Mouse (Mus musculus) myocyte (in vitro differentiated cells): ENCODE results near the gene Phlda2. TPM values are rescaled to one million over a fixed set of nuclear protein-coding genes. Genes with fewer than 3 reads are reported as not detected.

ENCODE experiments used
- H3K27me3 ChIP-seq: one replicate; pipeline ENCODE4 v1.6.1; 2011; ENCODE audit not compliant: control insufficient read depth, insufficient read depth, insufficient read length
- H3K36me3 ChIP-seq: one replicate; pipeline ENCODE4 v1.6.1; 2011; ENCODE audit not compliant: control insufficient read depth, insufficient read depth
- H3K4me2 ChIP-seq: one replicate; pipeline ENCODE4 v1.6.1; 2011; ENCODE audit warnings: low read depth, control low read depth
- H3K4me3 ChIP-seq: one replicate; pipeline ENCODE4 v1.5.1; 2011; ENCODE audit warnings: mild to moderate bottlenecking, control low read depth, moderate library complexity
- H3K79me2 ChIP-seq: one replicate; pipeline ENCODE4 v1.6.1; 2011; ENCODE audit not compliant: control insufficient read depth, insufficient read depth
- H3ac ChIP-seq: one replicate; pipeline ENCODE4 v1.6.1; 2011; ENCODE audit not compliant: control insufficient read depth, insufficient read length
- CEBPB ChIP-seq: IDR thresholded peaks from 2 replicates; pipeline ENCODE4 v1.6.1; 2011; ENCODE audit warnings: mild to moderate bottlenecking, moderate library complexity; ENCODE audit not compliant: poor library complexity, insufficient read depth, severe bottlenecking
- E2F4 ChIP-seq: IDR thresholded peaks from one replicate; pipeline ENCODE4 v1.6.1; 2011; ENCODE audit warnings: mild to moderate bottlenecking, control low read depth, moderate library complexity; ENCODE audit not compliant: insufficient read depth
- MAX ChIP-seq: IDR thresholded peaks from one replicate; pipeline ENCODE4 v1.6.1; 2011; ENCODE audit warnings: low read depth, mild to moderate bottlenecking, control low read depth
- MYOD1 ChIP-seq, 3 experiments: IDR thresholded peaks; one replicate each; pipeline ENCODE4 v1.6.1; 2011; ENCODE audit warnings: control low read depth in 2 of 3, low read depth in 2 of 3, mild to moderate bottlenecking in 2 of 3, moderate library complexity in 1 of 3; ENCODE audit not compliant: insufficient read length in 2 of 3, control insufficient read depth in 1 of 3
- MYOG ChIP-seq, 3 experiments: IDR thresholded peaks; one replicate each; pipeline ENCODE4 v1.6.1; 2011; ENCODE audit warnings: control low read depth in 2 of 3, low read depth in 2 of 3, mild to moderate bottlenecking in 2 of 3; ENCODE audit not compliant: insufficient read length in 2 of 3, control insufficient read depth in 1 of 3, insufficient read depth in 1 of 3
- POLR2A ChIP-seq: IDR thresholded peaks from one replicate; pipeline ENCODE4 v1.6.1; 2011; ENCODE audit warnings: low read depth, mild to moderate bottlenecking, control low read depth, moderate library complexity; ENCODE audit not compliant: insufficient read length
- POLR2AphosphoS2 ChIP-seq: IDR thresholded peaks from one replicate; pipeline ENCODE4 v1.6.1; 2011; ENCODE audit warnings: low read depth, control low read depth; ENCODE audit not compliant: insufficient read length
- REST ChIP-seq: IDR thresholded peaks from one replicate; pipeline ENCODE4 v1.6.1; 2011; ENCODE audit warnings: mild to moderate bottlenecking, control low read depth, moderate library complexity; ENCODE audit not compliant: insufficient read depth, insufficient read length
- SRF ChIP-seq: IDR thresholded peaks from one replicate; pipeline ENCODE4 v1.6.1; 2011; ENCODE audit warnings: low read depth; ENCODE audit not compliant: control insufficient read depth, insufficient read length
- TCF12 ChIP-seq: IDR thresholded peaks from one replicate; pipeline ENCODE4 v1.6.1; 2011; ENCODE audit warnings: mild to moderate bottlenecking, control low read depth; ENCODE audit not compliant: poor library complexity, insufficient read depth, severe bottlenecking
- TCF3 ChIP-seq: IDR thresholded peaks from one replicate; pipeline ENCODE4 v1.6.1; 2011; ENCODE audit warnings: low read depth, control low read depth; ENCODE audit not compliant: insufficient read length
- USF1 ChIP-seq: IDR thresholded peaks from one replicate; pipeline ENCODE4 v1.6.1; 2011; ENCODE audit warnings: low read depth, mild to moderate bottlenecking, control low read depth, moderate library complexity
- polyA plus RNA-seq: library from polyadenylated mRNA; unstranded; fragments of >200 nt; fragmentation: generic; extraction: Trizol; gene quantifications from one replicate; pipeline ENCODE4 v1.2.1, GENCODE M21; 2012; ENCODE audit warnings: missing spikeins

Gene Phlda2
- polyA plus RNA-seq, 1 experiment, result not detected

GRCm38 (mm10) chr7:143474811-143475210, 28.1 kb downstream of the Phlda2 start:
- H3K36me3 ChIP-seq, result no peaks in the 10 kb centered on the region
- no peak for TF ChIP-seq TCF3
- TF ChIP-seq CEBPB, result no peak
- TF ChIP-seq MYOG (IDR thresholded peaks at IDR 0.05; ENCODE audit: control insufficient read depth in 1 of 3, insufficient read depth in 1 of 3, insufficient read length in 2 of 3, low read depth in 2 of 3), result no peak
- no peak for TF ChIP-seq POLR2AphosphoS2
- no peak for TF ChIP-seq MAX
- no peak for TF ChIP-seq TCF12
- no peak for TF ChIP-seq USF1
- TF ChIP-seq SRF, result no peak
- TF ChIP-seq E2F4, result no peak
- TF ChIP-seq REST, result no peak
- no peak for TF ChIP-seq MYOD1 (IDR thresholded peaks at IDR 0.05; ENCODE audit: control insufficient read depth in 1 of 3, insufficient read length in 2 of 3, low read depth in 2 of 3)
- no peak for TF ChIP-seq POLR2A

GRCm38 (mm10) chr7:143473347-143474101, 29.4 kb downstream of the Phlda2 start, which contains the start of gene Slc22a18:
Gene Slc22a18, plus strand, starts transcription at chr7:143473736.
- no peak for TF ChIP-seq CEBPB
- TF ChIP-seq MYOD1 (IDR thresholded peaks at IDR 0.05; ENCODE audit: control insufficient read depth in 1 of 3, insufficient read length in 2 of 3, low read depth in 2 of 3), result no peak
- no peak for TF ChIP-seq REST
- no peak for TF ChIP-seq USF1
- TF ChIP-seq TCF3, result no peak
- no peak for TF ChIP-seq SRF
- TF ChIP-seq TCF12, result no peak
- TF ChIP-seq POLR2A, result no peak
- TF ChIP-seq MYOG (IDR thresholded peaks at IDR 0.05; ENCODE audit: control insufficient read depth in 1 of 3, insufficient read depth in 1 of 3, insufficient read length in 2 of 3, low read depth in 2 of 3), result no peak
- no peak for TF ChIP-seq POLR2AphosphoS2
- no peak for TF ChIP-seq MAX
- TF ChIP-seq E2F4, result no peak
- no peak within 1 kb of the TSS for H3K4me3 ChIP-seq
- no peaks in the 10 kb centered on the region for H3K79me2 ChIP-seq
- no peaks in the 10 kb centered on the region for H3K36me3 ChIP-seq
- H3K27me3 ChIP-seq, result peaks cover 15% of the 10 kb centered on the region
- no peak within 1 kb of the TSS for H3ac ChIP-seq
- H3K4me2 ChIP-seq, result no peak within 1 kb of the TSS

More at GRCm38 (mm10) chr7:143474811-143475210, 28.1 kb downstream of the Phlda2 start:
- no peaks in the 10 kb centered on the region for H3K79me2 ChIP-seq
- H3ac ChIP-seq, result no peak overlapping the region
- no peak overlapping the region for H3K4me2 ChIP-seq
- no peak overlapping the region for H3K4me3 ChIP-seq
- H3K27me3 ChIP-seq, result peaks cover 23% of the 10 kb centered on the region

DNA sequence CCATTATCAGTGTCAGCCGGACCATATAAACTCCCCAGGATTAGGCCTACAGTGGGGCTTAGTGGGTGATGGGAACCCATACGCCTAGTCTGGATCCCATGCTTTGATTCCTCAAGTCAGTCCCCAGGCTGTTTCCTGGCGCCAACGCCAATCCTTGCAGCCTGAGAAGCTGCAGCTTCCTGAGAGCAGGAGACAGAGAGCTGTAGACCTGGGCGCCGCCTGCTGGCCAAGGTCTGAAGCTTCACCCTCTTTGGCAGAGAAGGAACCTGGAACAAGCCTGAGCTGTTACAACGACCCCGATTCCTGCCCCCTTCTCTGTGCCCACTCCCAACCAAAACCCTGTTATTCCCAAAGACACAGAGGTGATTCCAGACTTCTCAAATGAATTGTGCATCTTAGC, 33.0 kb downstream of the Phlda2 start:
- Histone ChIP-seq H3K4me2 (no peak overlapping the region), H3ac (no peak overlapping the region), H3K79me2 (no peaks in the 10 kb centered on the region), H3K27me3 (peaks cover 7% of the 10 kb centered on the region), H3K4me3 (no peak overlapping the region), H3K36me3 (no peaks in the 10 kb centered on the region)
- TF ChIP-seq POLR2AphosphoS2 (no peak), SRF (no peak), CEBPB (no peak), REST (no peak), TCF3 (no peak)

GRCm38 (mm10) chr7:143467714-143468113, 35.2 kb downstream of the Phlda2 start:
- no peaks in the 10 kb centered on the region for H3K36me3 ChIP-seq
- H3ac ChIP-seq, result no peak overlapping the region
- no peak overlapping the region for H3K4me2 ChIP-seq
- H3K4me3 ChIP-seq, result no peak overlapping the region
- H3K79me2 ChIP-seq, result no peaks in the 10 kb centered on the region
- peaks cover 7% of the 10 kb centered on the region for H3K27me3 ChIP-seq
- TF ChIP-seq MYOG (IDR thresholded peaks at IDR 0.05; ENCODE audit: control insufficient read depth in 1 of 3, insufficient read depth in 1 of 3, insufficient read length in 2 of 3, low read depth in 2 of 3) (no peak), MAX (no peak), POLR2A (no peak), SRF (no peak), E2F4 (no peak), REST (no peak), POLR2AphosphoS2 (no peak), USF1 (no peak), MYOD1 (IDR thresholded peaks at IDR 0.05; ENCODE audit: control insufficient read depth in 1 of 3, insufficient read length in 2 of 3, low read depth in 2 of 3) (no peak), CEBPB (no peak)

GRCm38 (mm10) chr7:143466099-143466677, 36.8 kb downstream of the Phlda2 start:
- Histone ChIP-seq H3ac (no peak overlapping the region), H3K27me3 (no peaks in the 10 kb centered on the region), H3K79me2 (no peaks in the 10 kb centered on the region), H3K36me3 (no peaks in the 10 kb centered on the region), H3K4me3 (no peak overlapping the region), H3K4me2 (no peak overlapping the region)
- TF ChIP-seq TCF3 (no peak), MYOG (IDR thresholded peaks at IDR 0.05; ENCODE audit: control insufficient read depth in 1 of 3, insufficient read depth in 1 of 3, insufficient read length in 2 of 3, low read depth in 2 of 3) (no peak), E2F4 (no peak)
